Mouse (Mus musculus) cerebral cortex, adult 2 months (tissue): ENCODE measurements around the gene Tdp1.

ENCODE experiments used
- WGBS: fragments of 180-500 bp; shearing (Covaris S2); methylation state at CpG from one replicate; pipeline ENCODE4 v1.1.7; 2018; 5-methylcytosine and 5-hydroxymethylcytosine counted together

Tdp1 gene

DNA sequence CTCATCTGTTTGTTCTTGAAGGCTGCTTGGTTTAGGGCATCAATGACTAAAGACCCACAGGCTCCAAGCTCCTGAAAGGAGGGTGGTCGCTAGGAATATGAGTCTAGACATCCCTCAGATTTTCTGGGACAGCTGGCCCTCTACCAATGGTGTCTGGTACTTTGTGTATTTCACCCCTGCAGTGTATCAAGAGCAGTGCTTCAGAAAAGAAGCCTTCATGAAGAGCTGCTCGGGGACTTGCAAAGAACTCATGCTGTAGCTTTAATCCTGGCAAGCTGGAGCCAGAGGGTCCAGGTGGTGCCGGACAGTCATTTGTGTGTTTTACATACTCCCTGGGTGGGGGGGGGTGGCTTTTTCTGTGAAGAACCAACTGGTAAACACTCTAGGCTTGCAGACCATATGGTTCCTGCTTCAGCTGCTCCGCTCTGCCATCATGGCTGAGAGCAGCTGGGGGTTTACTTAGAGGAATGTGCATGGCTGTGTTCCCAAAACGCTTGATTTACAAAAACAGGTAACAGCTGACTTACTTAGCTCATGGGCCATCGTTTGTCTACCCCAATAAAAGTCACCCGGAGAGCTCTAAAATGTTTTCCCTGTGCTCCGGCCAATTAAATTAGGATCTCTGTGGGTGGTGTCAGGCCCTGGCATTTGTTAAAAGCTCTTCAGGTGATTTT is 118.7 kb downstream of the Tdp1 start:
- 31% methylated on average over 8 of the region's 8 CpGs for WGBS
